ENCODE assay signal across 10 mouse cellular contexts in the genomic region with DNA sequence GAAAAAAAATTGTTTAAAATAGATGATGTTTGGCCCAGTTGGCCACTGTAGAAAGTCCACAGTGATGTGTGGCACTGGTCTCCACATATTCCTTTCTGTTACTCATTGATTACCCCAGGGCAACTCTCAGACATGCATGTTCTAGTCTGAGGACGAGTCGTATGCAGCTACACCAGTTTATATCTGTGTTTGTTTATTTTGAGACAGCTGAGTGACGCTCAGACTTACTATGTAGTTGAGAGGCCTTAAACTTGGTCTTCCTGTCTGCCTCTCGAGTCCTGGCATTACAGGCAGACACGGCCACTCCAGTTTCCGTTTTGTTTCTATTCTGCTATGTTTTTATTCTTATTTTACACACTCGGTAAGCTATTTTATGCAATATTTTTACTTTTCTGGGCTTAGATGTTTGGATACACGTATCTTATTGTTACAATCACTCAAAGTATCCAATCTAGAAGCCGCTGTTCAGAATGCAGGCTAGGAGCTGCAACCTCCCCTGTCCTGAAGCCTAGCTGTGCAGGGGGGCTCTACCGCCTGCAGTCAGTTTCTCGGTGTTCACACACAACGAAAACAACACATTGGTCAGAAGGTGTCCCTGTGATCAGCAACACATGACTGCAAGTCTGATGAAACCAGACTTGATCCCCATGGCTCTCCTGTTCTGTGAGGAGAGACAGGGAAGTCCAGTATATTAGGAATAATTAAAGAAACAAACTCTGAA. TPM values are rescaled to one million over a fixed set of nuclear protein-coding genes. Genes with fewer than 3 reads are reported as not detected.
DNase-seq lines count a peak whose midpoint lies in the region; ATAC-seq and TF ChIP-seq lines count a peak whose summit lies in the region.
"Had no signal": no experiment of that assay in that cellular context is flagged by ENCODE, and none has a peak within 500 bp of the region (broad histone marks: within the 10 kb centered on the region; RNA-seq: fewer than 3 reads in every experiment).

No protein-coding gene starts in this region.

- no peak for TF ChIP-seq CTCF in liver, adult 2 months (IDR thresholded peaks at IDR 0.05; ENCODE audit: low read depth, low read length)
- no peak for TF ChIP-seq CTCF in MEL (IDR thresholded peaks at IDR 0.05 in 2 of 3, conservative IDR thresholded peaks at IDR 0.05 in 1 of 3; ENCODE audit: control insufficient read depth in 1 of 3, insufficient read depth in 1 of 3, low read depth in 2 of 3, low read length in 3 of 3, poor library complexity in 1 of 3, severe bottlenecking in 1 of 3)
- TF ChIP-seq CTCF in liver, embryonic 14.5 days (IDR thresholded peaks at IDR 0.05; ENCODE audit: low read depth): no peak
- TF ChIP-seq CTCF in cerebellum, adult 2 months (IDR thresholded peaks at IDR 0.05; ENCODE audit: borderline replicate concordance, insufficient read depth, low read depth, low read length): no peak

- TF ChIP-seq RAD21 in MEL (IDR thresholded peaks at IDR 0.05; ENCODE audit: low read depth, low read length): no peak

- intact Hi-C loops in heart, postnatal 25 days (cut with DNase I): loop anchor here (2.0 kb wide), 1 partner anchor 16 kb away; no protein-coding TSS in a partner anchor

- no peaks in the 10 kb centered on the region for H3K9me3 ChIP-seq in heart, embryonic 10.5 days
- no peaks in the 10 kb centered on the region for H3K9me3 ChIP-seq in MEL (replicated peaks; ENCODE audit: insufficient read depth, low read length)
- H3K9me3 ChIP-seq in liver, embryonic 14.5 days (ENCODE audit: control insufficient read depth, low read length): no peaks in the 10 kb centered on the region

- no peak overlapping the region for H3K4me3 ChIP-seq in heart, embryonic 10.5 days
- H3K4me3 ChIP-seq in liver, adult 2 months (ENCODE audit: insufficient read depth, low read depth, low read length): no peak overlapping the region
- peak overlapping the region; percentile 31 to 36 for H3K4me3 ChIP-seq in MEL (ENCODE audit: control insufficient read depth in 1 of 2, insufficient read depth in 1 of 2, low read depth in 2 of 2, low read length in 2 of 2)
- H3K4me3 ChIP-seq in liver, embryonic 14.5 days (ENCODE audit: insufficient read depth in 1 of 2, low read depth in 2 of 2, low read length in 2 of 2): peak overlapping the region in 1 of 2 experiments; percentile 27; a peak in 3 of 4 replicates
- H3K4me3 ChIP-seq in cerebellum, adult 2 months (replicated peaks; ENCODE audit: insufficient read depth, low read depth, low read length): no peak overlapping the region

- 0 out of 2 replicates have a peak overlapping the region, but pooled peaks have one; percentile 3 for H3K27ac ChIP-seq in heart, embryonic 10.5 days
- no peak overlapping the region for H3K27ac ChIP-seq in liver, adult 2 months (replicated peaks; ENCODE audit: insufficient read depth, low read depth, low read length)
- H3K27ac ChIP-seq in MEL (ENCODE audit: control insufficient read depth, low read depth, low read length): peak overlapping the region; percentile 63
- no peak overlapping the region for H3K27ac ChIP-seq in liver, embryonic 14.5 days
- no peak overlapping the region for H3K27ac ChIP-seq in cerebellum, adult 2 months (ENCODE audit: insufficient read depth, low read length)

- 76% methylated on average over 12 of the region's 12 CpGs for WGBS in heart, embryonic 10.5 days
- 69% methylated on average over 12 of the region's 12 CpGs for WGBS in liver, adult 2 months
- 74% methylated on average over 12 of the region's 12 CpGs for WGBS in liver, embryonic 14.5 days (ENCODE audit: insufficient replicate concordance)
- WGBS in cerebellum, adult 2 months: 53% methylated on average over 12 of the region's 12 CpGs

- DNase-seq in heart, embryonic 10.5 days (ENCODE audit: low spot score): no peak
- DNase-seq in heart, postnatal 25 days (ENCODE audit: low spot score): no peak
- no peak for DNase-seq in liver, adult 2 months (ENCODE audit: extremely low read depth, low read depth, low spot score)
- DNase-seq in liver (no peak), MEL (ENCODE audit: low read depth, low spot score) (peak; percentile 49)
- no peak for DNase-seq in liver, embryonic 14.5 days (ENCODE audit: low read depth in 3 of 3, low spot score in 3 of 3)
- DNase-seq in cerebellum, postnatal 36 days: no peak
- no peak for DNase-seq in cerebellum, adult 2 months
- DNase-seq: adrenal gland, postnatal 10 days; embryo, embryonic 11 days had no signal

- H3K4me1 ChIP-seq in heart, embryonic 10.5 days: peaks cover 13% of the 10 kb centered on the region
- no peaks in the 10 kb centered on the region for H3K4me1 ChIP-seq in liver, adult 2 months (ENCODE audit: control insufficient read depth, insufficient read depth, low read length)
- H3K4me1 ChIP-seq in MEL (ENCODE audit: control insufficient read depth in 1 of 2, insufficient read depth in 2 of 2, low read length in 2 of 2): peaks cover 9 to 27% of the 10 kb centered on the region in 2 experiments; a peak in 3 of 4 replicates
- H3K4me1 ChIP-seq in liver, embryonic 14.5 days (replicated peaks; ENCODE audit: control insufficient read depth in 2 of 2, insufficient read depth in 2 of 2, low read length in 1 of 2): peaks cover 26 to 29% of the 10 kb centered on the region in 2 experiments
- H3K4me1 ChIP-seq in cerebellum, adult 2 months (ENCODE audit: control insufficient read depth, insufficient read depth, low read length): no peaks in the 10 kb centered on the region

- no peaks in the 10 kb centered on the region for H3K27me3 ChIP-seq in heart, embryonic 10.5 days (ENCODE audit: insufficient read depth, poor library complexity, severe bottlenecking)
- H3K27me3 ChIP-seq in liver, adult 2 months (ENCODE audit: control insufficient read depth, insufficient read depth, low read length): no peaks in the 10 kb centered on the region
- H3K27me3 ChIP-seq in MEL (ENCODE audit: control insufficient read depth in 1 of 2, insufficient read depth in 2 of 2, low read length in 2 of 2): no peaks in the 10 kb centered on the region
- no peaks in the 10 kb centered on the region for H3K27me3 ChIP-seq in liver, embryonic 14.5 days (ENCODE audit: control insufficient read depth, insufficient read depth, low read length)
- no peaks in the 10 kb centered on the region for H3K27me3 ChIP-seq in cerebellum, adult 2 months (ENCODE audit: control insufficient read depth, insufficient read depth, low read length)

- TF ChIP-seq POLR2A in liver, adult 2 months (IDR thresholded peaks at IDR 0.05; ENCODE audit: extremely low read depth, insufficient read depth, low read length): no peak
- TF ChIP-seq POLR2A in MEL (IDR thresholded peaks at IDR 0.05; ENCODE audit: control insufficient read depth in 1 of 2, insufficient read depth in 1 of 2, low read depth in 1 of 2, low read length in 2 of 2, poor library complexity in 1 of 2): no peak
- TF ChIP-seq POLR2A in cerebellum, adult 2 months (IDR thresholded peaks at IDR 0.05; ENCODE audit: borderline replicate concordance, insufficient read depth, low read length): no peak

- no peaks in the 10 kb centered on the region; the same call in 1 of the 2 replicates for H3K79me2 ChIP-seq in liver, adult 2 months (ENCODE audit: control insufficient read depth, insufficient read depth, low read length)
- peaks cover 27% of the 10 kb centered on the region for H3K79me2 ChIP-seq in MEL (ENCODE audit: control insufficient read depth, insufficient read depth, low read length, poor library complexity)

- no peak for ATAC-seq in liver, embryonic 14.5 days (ENCODE audit: insufficient read depth)

- H3K4me2 ChIP-seq in liver, embryonic 14.5 days (ENCODE audit: low read depth): peak overlapping the region; percentile 99

- H3K9ac ChIP-seq in liver, adult 2 months (ENCODE audit: low read depth, low read length): 0 out of 2 replicates have a peak overlapping the region, but pooled peaks have one; percentile 1
- H3K9ac ChIP-seq in MEL (ENCODE audit: control insufficient read depth, low read depth, low read length, poor library complexity, severe bottlenecking): peak overlapping the region; percentile 41
- H3K9ac ChIP-seq in liver, embryonic 14.5 days (replicated peaks): no peak overlapping the region; the same call in none of the 2 replicates

- TF ChIP-seq EP300 in MEL (IDR thresholded peaks at IDR 0.05; ENCODE audit: low read depth in 1 of 2, low read length in 2 of 2): no peak
- no peak for TF ChIP-seq EP300 in liver, embryonic 14.5 days (IDR thresholded peaks at IDR 0.05; ENCODE audit: low read depth)

- H3K36me3 ChIP-seq in heart, embryonic 10.5 days: no peaks in the 10 kb centered on the region
- H3K36me3 ChIP-seq in liver, adult 2 months (ENCODE audit: control insufficient read depth, insufficient read depth, low read length): no peaks in the 10 kb centered on the region
- peaks cover 2 to 27% of the 10 kb centered on the region in 2 experiments; a peak in 3 of 4 replicates for H3K36me3 ChIP-seq in MEL (ENCODE audit: control insufficient read depth in 1 of 2, insufficient read depth in 2 of 2, low read length in 2 of 2)
- H3K36me3 ChIP-seq in liver, embryonic 14.5 days (replicated peaks; ENCODE audit: control insufficient read depth, insufficient read depth, low read depth): peaks cover 29% of the 10 kb centered on the region

RNA-seq across cellular contexts. Expression of gene Cdkn1b, which starts 12.4 kb away (rescaled TPM):
- polyA plus RNA-seq in heart, embryonic 10.5 days (2016; fragmentation: Nextera tagmentation; extraction: Ambion mirVana): 11.0 and 12.0 TPM in 2 replicates
- 10 to 100 TPM; 40.3 to 49.5 TPM for total RNA-seq in heart, postnatal 25 days (2021)
- total RNA-seq in liver, adult 2 months (2014; rRNA removed): 14.4 and 16.2 TPM in 2 replicates
- polyA plus RNA-seq in liver, adult 2 months (2012; rRNA removed): 7.1 and 8.6 TPM in 2 replicates
- total RNA-seq in MEL (2012; rRNA removed): 7.7 and 12.0 TPM in 2 replicates
- polyA plus RNA-seq in MEL (2012; ENCODE audit: insufficient read depth in 1 of 2, insufficient read length in 2 of 2, low read depth in 1 of 2, low replicate concordance in 2 of 2, missing spikeins in 1 of 2): 10 to 100 TPM in 1 of 2 experiments, not detected in 1; 21.2 TPM
- 8.4 and 12.2 TPM in 2 replicates for polyA plus RNA-seq in liver, embryonic 14.5 days (2012; rRNA removed)
- polyA plus RNA-seq in liver, embryonic 14.5 days (2014; fragmentation: Nextera tagmentation; extraction: Ambion mirVana): 11.7 and 12.6 TPM in 2 replicates
- 45.6 and 52.7 TPM in 2 replicates for polyA plus RNA-seq in cerebellum, adult 2 months (2012; rRNA removed)

RNA-seq across cellular contexts. Expression of gene Gpr19, which starts 34.3 kb away (rescaled TPM):
- polyA plus RNA-seq in heart, embryonic 10.5 days (2016; fragmentation: Nextera tagmentation; extraction: Ambion mirVana): 9.0 and 11.8 TPM in 2 replicates
- 1 to 10 TPM; 3.3 to 5.1 TPM for total RNA-seq in heart, postnatal 25 days (2021)
- total RNA-seq in liver, adult 2 months (2014; rRNA removed): 4.7 and 4.8 TPM in 2 replicates
- polyA plus RNA-seq in liver, adult 2 months (2012; rRNA removed): 4.9 and 6.9 TPM in 2 replicates
- total RNA-seq in MEL (2012; rRNA removed): 8.4 and 9.0 TPM in 2 replicates
- polyA plus RNA-seq in MEL (2012; ENCODE audit: insufficient read depth in 1 of 2, insufficient read length in 2 of 2, low read depth in 1 of 2, low replicate concordance in 2 of 2, missing spikeins in 1 of 2): 10 to 100 TPM in 1 of 2 experiments, not detected in 1; 11.7 TPM
- 4.4 and 4.7 TPM in 2 replicates for polyA plus RNA-seq in liver, embryonic 14.5 days (2012; rRNA removed)
- 4.4 and 4.9 TPM in 2 replicates for polyA plus RNA-seq in liver, embryonic 14.5 days (2014; fragmentation: Nextera tagmentation; extraction: Ambion mirVana)
- 30.5 and 32.5 TPM in 2 replicates for polyA plus RNA-seq in cerebellum, adult 2 months (2012; rRNA removed)

RNA-seq across cellular contexts. Expression of gene Apold1, which starts 48.9 kb away (rescaled TPM):
- 2.2 and 2.9 TPM in 2 replicates for polyA plus RNA-seq in heart, embryonic 10.5 days (2016; fragmentation: Nextera tagmentation; extraction: Ambion mirVana)
- total RNA-seq in heart, postnatal 25 days (2021): 1 to 10 TPM; 7.0 to 8.2 TPM
- total RNA-seq in liver, adult 2 months (2014; rRNA removed): 0.55 and 1.0 TPM in 2 replicates
- polyA plus RNA-seq in liver, adult 2 months (2012; rRNA removed): 0.40 and 0.49 TPM in 2 replicates
- total RNA-seq in MEL (2012; rRNA removed): 0.07 and 0.12 TPM in 2 replicates
- polyA plus RNA-seq in MEL (2012; ENCODE audit: insufficient read depth in 1 of 2, insufficient read length in 2 of 2, low read depth in 1 of 2, low replicate concordance in 2 of 2, missing spikeins in 1 of 2): under 1 TPM in 1 of 2 experiments, not detected in 1; 0.08 TPM
- polyA plus RNA-seq in liver, embryonic 14.5 days (2012; rRNA removed): 0.78 and 0.95 TPM in 2 replicates
- polyA plus RNA-seq in liver, embryonic 14.5 days (2014; fragmentation: Nextera tagmentation; extraction: Ambion mirVana): 1.6 and 2.2 TPM in 2 replicates
- 1.5 TPM in 2 replicates for polyA plus RNA-seq in cerebellum, adult 2 months (2012; rRNA removed)

Comparison
In these comparisons a context has a peak if more than half of its experiments do, and no peak if none do; other contexts are left out.
1. H3K27ac ChIP-seq: peak in heart, embryonic 10.5 days (single experiment) and MEL (single experiment); none in liver, adult 2 months (single experiment), liver, embryonic 14.5 days (single experiment) and cerebellum, adult 2 months (single experiment).
2. H3K4me3 ChIP-seq: peak in MEL (2 of 2); none in heart, embryonic 10.5 days (single experiment), liver, adult 2 months (single experiment) and cerebellum, adult 2 months (single experiment).